Mouse (Mus musculus) neural tube, embryonic 13.5 days (tissue): ENCODE data around the gene Rimkla. TPM values are rescaled to one million over a fixed set of nuclear protein-coding genes. Genes with fewer than 3 reads are reported as not detected.

ENCODE experiments used
- ATAC-seq: fragments of 200-750 bp; cut with Nextera tagmentation; 2 replicates; pipeline ENCODE4 v1.8.0; 2017; ENCODE audit warnings: low read depth, mild to moderate bottlenecking, moderate TSS enrichment, moderate library complexity
- H3K27ac ChIP-seq: fragments of 300-500 bp; sonication (generic); replicated peaks from 2 replicates; pipeline ENCODE4 v1.5.1; 2015; ENCODE audit warnings: moderate library complexity, mild to moderate bottlenecking, inconsistent platforms
- H3K27me3 ChIP-seq: fragments of 300-500 bp; sonication (generic); 2 replicates; pipeline ENCODE4 v1.6.1; 2015; ENCODE audit warnings: mild to moderate bottlenecking, inconsistent platforms
- H3K36me3 ChIP-seq: fragments of 300-500 bp; sonication (generic); 2 replicates; pipeline ENCODE4 v1.6.1; 2015; ENCODE audit warnings: mild to moderate bottlenecking, inconsistent platforms
- H3K4me1 ChIP-seq: fragments of 300-500 bp; sonication (generic); replicated peaks from 2 replicates; pipeline ENCODE4 v1.6.1; 2015; ENCODE audit warnings: inconsistent platforms
- H3K4me2 ChIP-seq: fragments of 300-500 bp; sonication (generic); 2 replicates; pipeline ENCODE4 v1.6.1; 2015; ENCODE audit warnings: inconsistent platforms, mild to moderate bottlenecking, moderate library complexity
- H3K4me3 ChIP-seq: fragments of 300-500 bp; sonication (generic); 2 replicates; pipeline ENCODE4 v1.5.1; 2015; ENCODE audit warnings: mild to moderate bottlenecking, inconsistent platforms
- H3K9ac ChIP-seq: fragments of 300-500 bp; sonication (generic); 2 replicates; pipeline ENCODE4 v1.6.1; 2015; ENCODE audit warnings: moderate library complexity, mild to moderate bottlenecking, inconsistent platforms
- H3K9me3 ChIP-seq: fragments of 300-500 bp; sonication (generic); 2 replicates; pipeline ENCODE4 v1.6.1; 2016; ENCODE audit warnings: inconsistent platforms
- WGBS: fragments of 180-500 bp; shearing (Covaris S2); methylation state at CpG from one replicate; pipeline ENCODE4 v1.1.7; 2015; 5-methylcytosine and 5-hydroxymethylcytosine counted together
- polyA plus RNA-seq: library from polyadenylated mRNA; unstranded; fragments of >200 nt; fragmentation: Nextera tagmentation; extraction: Ambion mirVana; gene quantifications from 2 replicates; pipeline ENCODE4 v1.2.1, GENCODE M21; 2015

Gene Rimkla
- polyA plus RNA-seq, 1 experiment from 2014 or later: 28.7 TPM

DNA sequence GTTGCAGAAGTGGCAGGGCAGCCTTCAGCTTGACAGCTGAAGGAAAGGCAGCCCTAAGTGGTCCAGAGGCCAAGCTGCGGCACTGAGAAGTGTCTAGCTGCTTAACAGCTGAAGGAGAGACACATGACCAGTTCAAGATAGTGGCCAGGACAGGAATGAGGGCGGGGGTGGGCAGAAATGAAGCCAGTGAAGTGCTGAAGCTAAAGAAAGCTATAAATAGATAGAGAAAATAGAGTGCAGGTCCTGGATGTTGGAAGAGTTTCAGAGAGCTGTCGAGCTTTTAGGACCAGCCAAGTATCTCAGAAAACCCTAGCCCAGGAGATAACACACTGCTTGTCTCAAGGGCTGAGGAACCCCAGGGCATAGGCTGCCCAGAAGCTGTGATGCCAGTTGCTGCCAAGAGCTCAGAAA lies 20.3 kb upstream of the Rimkla start:
- Histone ChIP-seq H3K4me3 (no peak overlapping the region), H3K4me1 (no peaks in the 10 kb centered on the region), H3K27me3 (no peaks in the 10 kb centered on the region), H3K36me3 (no peaks in the 10 kb centered on the region), H3K4me2 (no peak overlapping the region), H3K27ac (no peak overlapping the region), H3K9me3 (no peaks in the 10 kb centered on the region), H3K9ac (no peak overlapping the region)
- 71% methylated on average over 3 of the region's 3 CpGs for WGBS
- no peak for ATAC-seq

DNA sequence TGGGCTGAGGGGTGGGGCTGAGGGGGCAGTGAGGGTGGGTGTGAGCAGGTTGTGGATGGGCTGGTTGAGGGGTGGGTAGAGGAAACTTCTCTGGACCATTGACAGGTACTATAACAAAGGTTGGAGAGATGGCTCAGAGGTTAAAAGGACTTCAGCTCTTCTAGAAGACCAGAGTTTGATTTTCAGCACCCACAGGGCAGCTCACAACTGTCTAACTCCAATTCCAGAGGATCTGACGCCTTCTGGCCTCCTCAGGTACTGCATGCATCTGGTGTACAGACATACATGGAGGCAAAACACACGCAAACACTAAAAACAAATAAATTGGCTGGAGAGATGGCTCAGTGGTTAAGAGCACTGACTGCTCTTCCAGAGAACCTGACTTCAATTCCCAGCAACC lies 19.2 kb upstream of the Rimkla start:
- Histone ChIP-seq H3K4me2 (no peak overlapping the region), H3K27ac (no peak overlapping the region), H3K4me3 (no peak overlapping the region), H3K4me1 (no peaks in the 10 kb centered on the region), H3K9ac (no peak overlapping the region), H3K9me3 (no peaks in the 10 kb centered on the region), H3K27me3 (no peaks in the 10 kb centered on the region), H3K36me3 (no peaks in the 10 kb centered on the region)
- 74% methylated on average over 2 of the region's 2 CpGs for WGBS
- no peak for ATAC-seq

DNA sequence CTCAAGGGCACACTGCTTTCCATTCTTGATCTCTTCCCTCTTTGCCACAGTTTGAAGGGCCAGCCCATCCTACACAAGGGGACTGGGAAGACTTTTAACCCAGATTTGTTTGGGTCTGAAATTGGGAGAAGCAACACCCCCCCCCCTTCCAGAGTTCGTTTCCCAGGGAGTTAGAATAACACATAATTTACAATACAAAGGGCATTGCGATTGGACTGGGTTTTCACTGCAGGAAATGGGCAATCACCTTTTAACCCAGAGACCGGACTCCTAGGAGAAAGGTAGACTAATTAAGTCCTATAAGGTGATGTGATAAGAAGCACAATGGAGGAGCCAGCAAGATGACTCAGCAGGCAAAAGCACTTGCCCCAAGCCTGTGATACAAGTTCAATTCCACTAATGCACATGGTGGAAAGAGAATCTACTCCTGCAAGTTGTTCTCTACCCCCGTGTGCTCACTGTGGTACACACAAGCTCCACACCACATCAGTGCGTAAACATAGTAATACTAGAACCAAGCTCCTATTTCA lies 6.0 kb upstream of the Rimkla start:
- Histone ChIP-seq H3K4me2 (no peak overlapping the region), H3K4me3 (no peak overlapping the region), H3K27ac (no peak overlapping the region), H3K9ac (no peak overlapping the region), H3K36me3 (no peaks in the 10 kb centered on the region), H3K9me3 (no peaks in the 10 kb centered on the region), H3K27me3 (peaks cover 14% of the 10 kb centered on the region), H3K4me1 (no peaks in the 10 kb centered on the region)
- 54% methylated on average over 5 of the region's 5 CpGs for WGBS
- ATAC-seq: no peak

DNA sequence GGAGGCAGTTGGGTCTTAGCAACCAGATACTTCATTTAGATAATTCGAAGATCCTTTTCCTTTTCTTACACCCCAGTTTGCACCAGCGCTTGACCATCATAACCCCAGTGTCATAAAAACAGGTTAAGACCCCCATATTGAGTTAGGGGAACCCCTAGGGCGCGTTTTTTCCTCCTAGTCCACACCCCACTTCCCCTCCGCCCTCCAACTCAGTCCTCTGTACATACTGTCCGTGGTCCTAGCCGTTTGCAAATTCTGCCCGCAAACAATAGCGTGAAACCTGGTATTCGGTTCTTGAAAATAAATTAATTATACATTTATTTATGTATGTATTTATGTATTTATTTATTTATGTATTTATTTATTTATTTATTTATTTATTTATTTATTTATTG lies 502 bp upstream of the Rimkla start:
- Histone ChIP-seq H3K9ac (peak overlapping the region; percentile 80), H3K27me3 (peaks cover 19% of the 10 kb centered on the region), H3K27ac (peak overlapping the region; percentile 85), H3K36me3 (no peaks in the 10 kb centered on the region), H3K4me3 (peak overlapping the region; percentile 62), H3K4me2 (peak overlapping the region; percentile 71), H3K4me1 (peaks cover 35% of the 10 kb centered on the region), H3K9me3 (no peaks in the 10 kb centered on the region)
- 0 out of 2 replicates have a peak, but pooled peaks have one; percentile 29 for ATAC-seq
- 37% methylated on average over 10 of the region's 10 CpGs for WGBS

DNA sequence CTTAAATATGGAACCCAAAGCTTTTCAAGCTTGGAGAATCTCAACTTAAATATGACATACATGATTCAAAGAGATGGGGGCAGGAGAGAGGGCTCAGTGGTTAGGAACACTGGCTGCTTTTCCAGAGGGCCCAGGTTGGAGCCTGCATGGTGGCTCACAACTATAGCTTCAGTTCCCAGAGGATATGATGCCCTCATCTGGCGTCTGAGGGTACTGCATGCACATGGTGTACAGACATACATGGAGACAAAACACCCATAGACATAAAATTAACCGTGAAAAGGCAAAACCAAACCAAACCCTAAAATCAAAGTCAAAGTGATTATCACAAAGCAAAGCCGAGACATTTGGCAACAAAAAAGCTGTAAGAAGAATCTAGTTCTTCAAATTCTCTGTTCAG lies 1.6 kb downstream of the Rimkla start:
- peaks cover 35% of the 10 kb centered on the region for H3K4me1 ChIP-seq
- H3K36me3 ChIP-seq: no peaks in the 10 kb centered on the region
- no peaks in the 10 kb centered on the region for H3K9me3 ChIP-seq
- 75% methylated on average over 3 of the region's 3 CpGs for WGBS
- 0 out of 2 replicates have a peak overlapping the region, but pooled peaks have one; percentile 62 for H3K4me3 ChIP-seq
- H3K4me2 ChIP-seq: peak overlapping the region; percentile 71
- H3K9ac ChIP-seq: no peak overlapping the region
- no peak for ATAC-seq
- peaks cover 19% of the 10 kb centered on the region for H3K27me3 ChIP-seq
- H3K27ac ChIP-seq: no peak overlapping the region

DNA sequence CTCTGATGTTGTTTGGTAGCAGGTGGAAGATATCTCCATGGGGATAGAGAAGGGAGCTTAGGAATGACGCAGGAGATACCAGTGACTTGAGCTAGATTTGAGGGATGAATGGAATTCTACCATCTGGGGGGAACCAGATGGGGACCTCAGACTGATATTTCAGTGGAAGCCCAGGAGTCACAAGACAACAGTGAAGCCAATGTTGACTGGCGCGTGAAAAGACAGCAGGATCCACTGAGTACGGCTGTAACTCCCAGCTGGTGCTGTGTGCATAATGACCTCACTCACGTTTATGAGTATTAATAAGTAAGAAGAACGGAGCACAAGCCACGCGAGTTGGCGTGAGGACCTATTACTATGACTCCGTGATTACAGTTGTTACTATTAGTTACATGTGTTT lies 2.8 kb downstream of the Rimkla start:
- WGBS: 55% methylated on average over 10 of the region's 10 CpGs
- Histone ChIP-seq H3K27ac (0 out of 2 replicates have a peak overlapping the region, but pooled peaks have one; percentile 39), H3K4me2 (no peak overlapping the region), H3K36me3 (no peaks in the 10 kb centered on the region), H3K27me3 (peaks cover 12% of the 10 kb centered on the region), H3K9ac (no peak overlapping the region), H3K9me3 (no peaks in the 10 kb centered on the region), H3K4me3 (no peak overlapping the region), H3K4me1 (peaks cover 35% of the 10 kb centered on the region)
- no peak for ATAC-seq

DNA sequence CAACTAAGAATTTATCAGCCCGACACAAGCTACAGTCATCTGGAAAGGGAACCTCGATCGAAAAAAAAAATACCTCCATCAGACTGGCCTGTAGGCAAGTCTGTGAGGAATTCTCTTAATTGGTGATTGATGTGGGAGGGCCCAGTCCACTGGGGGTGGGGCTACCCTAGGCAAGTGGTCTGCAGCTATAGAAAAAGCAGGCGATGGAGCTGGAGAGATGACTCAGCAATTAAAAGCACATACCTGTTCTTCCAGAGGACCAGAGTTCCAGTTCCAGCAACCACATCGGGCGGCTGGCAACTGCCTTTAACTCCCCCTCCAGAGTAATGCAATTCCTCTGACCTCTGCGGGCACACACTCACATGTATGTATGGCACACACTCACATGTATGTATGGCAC lies 7.5 kb downstream of the Rimkla start:
- Histone ChIP-seq H3K27me3 (no peaks in the 10 kb centered on the region), H3K36me3 (no peaks in the 10 kb centered on the region), H3K4me1 (peaks cover 16% of the 10 kb centered on the region), H3K4me3 (no peak overlapping the region), H3K9me3 (no peaks in the 10 kb centered on the region), H3K27ac (no peak overlapping the region), H3K4me2 (no peak overlapping the region), H3K9ac (no peak overlapping the region)
- 79% methylated on average over 7 of the region's 7 CpGs for WGBS
- ATAC-seq: no peak

DNA sequence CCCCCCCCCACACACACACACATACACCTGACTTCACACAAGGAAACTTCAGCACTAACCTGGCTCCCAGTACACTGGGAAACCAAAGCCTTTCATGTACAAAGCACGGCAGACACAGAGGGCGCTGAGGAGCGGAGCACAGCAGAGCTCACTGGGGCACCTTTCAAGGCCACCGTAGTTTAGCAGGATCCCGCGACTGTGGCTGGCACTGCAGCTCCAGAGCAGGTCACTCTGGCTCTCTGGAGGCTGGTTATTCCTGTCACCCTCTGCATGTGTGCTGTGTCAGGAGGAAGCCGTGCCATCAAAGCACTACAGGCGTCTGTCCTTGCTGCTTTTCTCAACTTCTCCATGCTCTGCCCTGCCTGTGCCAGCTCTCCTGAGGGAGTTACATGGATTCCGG lies 9.4 kb downstream of the Rimkla start:
- ATAC-seq: no peak
- 54% methylated on average over 9 of the region's 9 CpGs for WGBS
- no peak overlapping the region for H3K9ac ChIP-seq
- H3K27ac ChIP-seq: no peak overlapping the region
- H3K9me3 ChIP-seq: no peaks in the 10 kb centered on the region
- H3K4me3 ChIP-seq: no peak overlapping the region
- no peaks in the 10 kb centered on the region for H3K4me1 ChIP-seq
- H3K36me3 ChIP-seq: no peaks in the 10 kb centered on the region
- H3K4me2 ChIP-seq: no peak overlapping the region
- H3K27me3 ChIP-seq: no peaks in the 10 kb centered on the region

DNA sequence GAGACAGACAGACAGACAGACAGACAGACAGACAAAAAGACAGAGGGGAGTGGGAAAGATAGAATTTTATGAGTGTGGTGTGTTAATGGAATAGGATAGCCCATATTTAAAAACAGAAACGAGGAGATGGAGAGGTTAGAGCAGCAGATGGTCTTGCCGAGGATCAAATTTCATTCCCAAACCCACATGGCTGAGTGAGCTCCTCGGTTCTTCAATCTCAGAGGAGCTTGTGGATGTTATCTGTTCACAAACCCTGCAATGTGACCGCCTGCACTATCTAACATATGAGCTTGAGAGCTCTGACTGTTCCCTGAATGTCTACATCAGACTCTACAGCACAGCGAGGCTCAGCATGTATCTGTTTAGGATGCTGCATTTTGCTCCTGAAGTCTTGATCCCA lies 19.3 kb downstream of the Rimkla start:
- Histone ChIP-seq H3K27me3 (no peaks in the 10 kb centered on the region), H3K4me2 (no peak overlapping the region), H3K9me3 (no peaks in the 10 kb centered on the region), H3K9ac (no peak overlapping the region), H3K4me3 (no peak overlapping the region), H3K36me3 (0 out of 2 replicates have a peak, but pooled peaks cover under 1% of the 10 kb centered on the region), H3K4me1 (0 out of 2 replicates have a peak, but pooled peaks cover 4% of the 10 kb centered on the region), H3K27ac (no peak overlapping the region)
- 59% methylated on average over 5 of the region's 5 CpGs for WGBS
- no peak for ATAC-seq

DNA sequence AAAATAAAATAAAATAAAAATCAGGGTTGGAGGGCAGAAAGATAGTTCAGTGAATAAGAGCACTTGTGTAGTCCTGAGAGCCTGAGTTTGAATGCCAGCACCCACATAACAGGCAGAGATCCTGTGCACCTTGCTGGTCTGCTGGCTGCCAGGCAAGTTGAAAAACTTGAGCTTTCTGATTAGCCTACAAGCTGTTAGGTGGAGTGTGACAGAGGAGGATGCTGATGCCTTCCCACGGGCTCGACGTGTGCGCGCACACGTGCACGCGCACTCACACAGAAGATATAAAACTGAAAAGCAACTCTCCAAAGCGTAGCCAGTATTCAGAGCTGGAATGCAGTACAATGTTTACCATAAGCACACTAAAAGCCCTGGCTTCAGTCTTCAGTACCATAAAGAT lies 19.9 kb downstream of the Rimkla start:
- H3K36me3 ChIP-seq: 0 out of 2 replicates have a peak, but pooled peaks cover 4% of the 10 kb centered on the region
- no peak overlapping the region for H3K27ac ChIP-seq
- 0 out of 2 replicates have a peak, but pooled peaks cover 4% of the 10 kb centered on the region for H3K4me1 ChIP-seq
- no peak overlapping the region for H3K9ac ChIP-seq
- 89% methylated on average over 9 of the region's 9 CpGs for WGBS
- no peak for ATAC-seq
- H3K4me2 ChIP-seq: no peak overlapping the region
- H3K4me3 ChIP-seq: no peak overlapping the region
- no peaks in the 10 kb centered on the region for H3K9me3 ChIP-seq
- no peaks in the 10 kb centered on the region for H3K27me3 ChIP-seq

DNA sequence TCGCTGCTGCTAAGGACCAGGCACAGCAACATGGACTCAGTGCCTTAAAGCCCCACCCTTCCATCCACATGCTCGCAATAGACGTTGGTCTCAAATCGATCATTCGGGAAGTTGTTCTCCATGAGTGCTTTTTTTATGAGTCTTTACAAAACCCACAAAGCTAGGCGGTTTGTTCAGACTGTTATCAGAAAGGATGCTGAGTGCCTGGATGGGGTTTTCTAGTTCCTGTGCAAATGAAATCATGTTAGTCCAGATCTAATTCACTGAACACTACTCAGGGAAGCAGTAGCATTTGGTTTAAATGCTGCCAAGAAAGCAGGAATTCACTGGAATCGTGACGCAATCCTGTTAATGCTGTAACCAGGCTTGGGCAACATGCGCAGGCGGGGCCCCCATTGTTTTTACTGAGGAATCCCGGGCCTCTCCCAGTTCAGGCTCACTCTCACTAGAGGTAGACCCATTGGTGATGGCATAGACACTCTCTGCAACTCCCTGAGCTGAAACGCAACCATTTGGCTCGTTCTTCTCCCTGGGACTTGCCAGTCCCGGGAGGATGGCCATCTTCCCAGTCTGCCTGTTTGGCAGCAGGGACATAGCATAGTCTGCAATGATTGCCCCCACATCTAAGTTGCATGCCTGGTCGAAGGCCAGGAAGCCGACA lies 24.6 kb downstream of the Rimkla start:
- H3K4me3 ChIP-seq: no peak overlapping the region
- no peak overlapping the region for H3K4me2 ChIP-seq
- 87% methylated on average over 16 of the region's 16 CpGs for WGBS
- no peak overlapping the region for H3K27ac ChIP-seq
- no peak overlapping the region for H3K9ac ChIP-seq
- H3K36me3 ChIP-seq: 0 out of 2 replicates have a peak, but pooled peaks cover 4% of the 10 kb centered on the region
- no peaks in the 10 kb centered on the region for H3K9me3 ChIP-seq
- peaks cover 18% of the 10 kb centered on the region for H3K4me1 ChIP-seq
- no peaks in the 10 kb centered on the region for H3K27me3 ChIP-seq
- no peak for ATAC-seq

DNA sequence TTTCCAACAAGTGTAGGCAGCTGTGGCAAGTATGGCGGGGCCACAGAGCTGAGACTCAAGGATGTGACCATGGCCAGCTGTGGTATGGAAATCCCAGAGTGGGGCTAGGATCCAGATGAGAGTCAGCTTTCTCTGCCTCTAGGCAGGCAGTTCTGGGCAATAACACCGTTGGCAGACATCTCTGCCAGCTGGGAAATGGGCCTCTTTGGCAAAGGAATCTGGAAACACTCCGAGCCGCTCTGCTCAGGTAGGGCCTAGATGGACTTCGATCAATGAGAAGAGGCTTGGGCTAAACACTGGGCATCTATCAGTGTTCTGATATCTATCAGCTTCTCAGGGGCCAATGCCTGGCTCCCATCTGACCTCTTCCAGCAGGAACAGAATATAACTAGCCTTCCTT lies 26.6 kb downstream of the Rimkla start:
- Histone ChIP-seq H3K4me3 (no peak overlapping the region), H3K4me2 (no peak overlapping the region), H3K4me1 (peaks cover 38% of the 10 kb centered on the region), H3K9me3 (no peaks in the 10 kb centered on the region), H3K27ac (no peak overlapping the region), H3K36me3 (0 out of 2 replicates have a peak, but pooled peaks cover 4% of the 10 kb centered on the region), H3K27me3 (no peaks in the 10 kb centered on the region), H3K9ac (no peak overlapping the region)
- no peak for ATAC-seq
- WGBS: 88% methylated on average over 5 of the region's 5 CpGs
